Mouse (Mus musculus): ENCODE results near the gene Taar7d. TPM values are rescaled to one million over a fixed set of nuclear protein-coding genes. Genes with fewer than 3 reads are reported as not detected.
"Not testable (repeated sequence)": the region's sequence is repeated elsewhere in the genome, so short reads cannot be mapped to it uniquely, and the experiment has no call there.

The Taar7d gene
- polyA plus RNA-seq (2017; shearing (Covaris generic)) = not detected

- no peak for ATAC-seq
Measured at GRCm38 (mm10) chr10:24026922-24027321, at the start of gene Taar7d. Gene Taar7d (plus strand): TSS chr10:24027222.

GRCm38 (mm10) chr10:23977958-23978357 is 49.1 kb upstream of the Taar7d start:
- no peak for ATAC-seq

GRCm38 (mm10) chr10:23978901-23979705 is 47.9 kb upstream of the Taar7d start:
- ATAC-seq = no peak

- ATAC-seq = no peak
Measured at GRCm38 (mm10) chr10:23985546-23985945, 41.5 kb upstream of the Taar7d start, which contains the start of gene Taar6. Gene Taar6 (minus strand): TSS chr10:23985646.

GRCm38 (mm10) chr10:23986419-23986818 is 40.6 kb upstream of the Taar7d start:
- ATAC-seq = no peak

GRCm38 (mm10) chr10:23993381-23993780 is 33.6 kb upstream of the Taar7d start, which contains the start of gene Taar7a:
Gene Taar7a (minus strand): TSS chr10:23993481.
- no peak for ATAC-seq

GRCm38 (mm10) chr10:23999639-24000038 is 27.4 kb upstream of the Taar7d start, which contains the start of gene Taar7b:
Gene Taar7b (plus strand): TSS chr10:23999939.
- ATAC-seq = no peak

GRCm38 (mm10) chr10:24006442-24006841 is 20.6 kb upstream of the Taar7d start:
- no peak for ATAC-seq

GRCm38 (mm10) chr10:24007034-24007433 is 20.0 kb upstream of the Taar7d start:
- ATAC-seq = no peak

GRCm38 (mm10) chr10:24008143-24008542 is 18.9 kb upstream of the Taar7d start:
- ATAC-seq = no peak

GRCm38 (mm10) chr10:24031347-24031746 is 4.3 kb downstream of the Taar7d start:
- ATAC-seq = no peak

- ATAC-seq = no peak
Measured at GRCm38 (mm10) chr10:24037314-24037713, 10.3 kb downstream of the Taar7d start, which contains the start of gene Taar7e. Gene Taar7e (plus strand): TSS chr10:24037614.

GRCm38 (mm10) chr10:24040120-24040869 is 13.3 kb downstream of the Taar7d start:
- ATAC-seq = no peak

GRCm38 (mm10) chr10:24049210-24049609 is 22.2 kb downstream of the Taar7d start, which contains the start of gene Taar7f:
Gene Taar7f (plus strand): TSS chr10:24049510.
- no peak for ATAC-seq

- ATAC-seq = no peak
Measured at GRCm38 (mm10) chr10:24052039-24052438, 25.0 kb downstream of the Taar7d start.

- no peak for ATAC-seq
Measured at GRCm38 (mm10) chr10:24058986-24059385, 32.0 kb downstream of the Taar7d start.

- ATAC-seq = not testable (repeated sequence)
Measured at GRCm38 (mm10) chr10:24074751-24075150, 47.7 kb downstream of the Taar7d start.

- ATAC-seq = not testable (repeated sequence)
Measured at GRCm38 (mm10) chr10:24076200-24076599, 49.2 kb downstream of the Taar7d start, which contains the start of gene Taar8a. Gene Taar8a (plus strand): TSS chr10:24076500.

Other genes with a start within 250 kb of the Taar7d start
- gene Rps12, start 239.9 kb upstream of the Taar7d start, polyA plus RNA-seq (2017; shearing (Covaris generic)) = 100 to 1,000 TPM; 116 to 930 TPM
- gene Slc18b1, start 230.2 kb upstream of the Taar7d start, polyA plus RNA-seq (2017; shearing (Covaris generic)) = under 1 TPM in 1 of 2 experiments, not detected in 1; 0.25 TPM
- gene Vnn3, start 175.8 kb upstream of the Taar7d start, polyA plus RNA-seq (2017; shearing (Covaris generic)) = not detected
- gene Vnn1, start 132.5 kb upstream of the Taar7d start, polyA plus RNA-seq (2017; shearing (Covaris generic)) = not detected
- gene Taar1, start 106.9 kb upstream of the Taar7d start, polyA plus RNA-seq (2017; shearing (Covaris generic)) = not detected
- gene Taar2, start 88.7 kb upstream of the Taar7d start, polyA plus RNA-seq (2017; shearing (Covaris generic)) = not detected
- gene Taar3, start 77.7 kb upstream of the Taar7d start, polyA plus RNA-seq (2017; shearing (Covaris generic)) = not detected
- not detected for gene Taar4, start 66.7 kb upstream of the Taar7d start, polyA plus RNA-seq (2017; shearing (Covaris generic))
- gene Taar5, start 56.5 kb upstream of the Taar7d start, polyA plus RNA-seq (2017; shearing (Covaris generic)) = not detected
- not detected for gene Taar6, start 41.6 kb upstream of the Taar7d start, polyA plus RNA-seq (2017; shearing (Covaris generic))
- not detected for gene Taar7a, start 33.7 kb upstream of the Taar7d start, polyA plus RNA-seq (2017; shearing (Covaris generic))
- not detected for gene Taar7b, start 27.3 kb upstream of the Taar7d start, polyA plus RNA-seq (2017; shearing (Covaris generic))
- not detected for gene Taar7e, start 10.4 kb downstream of the Taar7d start, polyA plus RNA-seq (2017; shearing (Covaris generic))
- not detected for gene Taar7f, start 22.3 kb downstream of the Taar7d start, polyA plus RNA-seq (2017; shearing (Covaris generic))
- gene Taar8a, start 49.3 kb downstream of the Taar7d start, polyA plus RNA-seq (2017; shearing (Covaris generic)) = not detected
- not detected for gene Taar8b, start 65.1 kb downstream of the Taar7d start, polyA plus RNA-seq (2017; shearing (Covaris generic))
- gene Taar8c, start 74.7 kb downstream of the Taar7d start, polyA plus RNA-seq (2017; shearing (Covaris generic)) = not detected
- not detected for gene Taar9, start 82.3 kb downstream of the Taar7d start, polyA plus RNA-seq (2017; shearing (Covaris generic))
- gene Stx7, start 122.1 kb downstream of the Taar7d start, polyA plus RNA-seq (2017; shearing (Covaris generic)) = 10 to 100 TPM; 23.3 to 33.2 TPM
- not detected for gene Moxd1, start 196.3 kb downstream of the Taar7d start, polyA plus RNA-seq (2017; shearing (Covaris generic))

Measured in activated CD4-positive, CD25-positive, alpha-beta regulatory T cell, adult 4 months (primary cell).